Mouse (Mus musculus): ENCODE data around the gene Nfyb.

Gene Nfyb

DNA sequence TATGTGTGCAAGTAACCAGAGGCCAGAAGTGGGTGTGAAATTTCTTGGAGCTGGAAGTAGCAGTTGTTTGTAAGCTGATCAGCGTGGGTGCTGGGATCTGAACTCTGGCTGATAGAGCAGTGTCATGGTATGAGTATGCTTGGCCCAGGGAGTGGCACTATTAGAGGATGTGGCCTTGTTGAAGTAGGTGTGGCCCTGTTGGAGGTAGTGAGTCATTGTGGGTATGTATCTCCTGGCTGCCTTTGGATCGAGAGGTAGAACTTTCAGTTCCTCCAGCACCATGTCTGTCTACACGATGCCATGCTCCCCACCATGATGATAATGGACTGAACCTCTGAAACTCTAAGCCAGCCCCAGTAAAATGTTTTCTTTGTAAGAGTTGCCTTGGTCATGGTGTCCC is 16.4 kb upstream of the Nfyb start:
- in situ Hi-C loops (cut with MboI): no loop called here

- in situ Hi-C loops (cut with MboI): no loop called here
Observed at GRCm38 (mm10) chr10:82779831-82780230, 15.9 kb upstream of the Nfyb start.

- in situ Hi-C loops (cut with MboI): no loop called here
Observed at GRCm38 (mm10) chr10:82778791-82779549, 15.0 kb upstream of the Nfyb start.

- in situ Hi-C loops (cut with MboI): no loop called here
Observed at GRCm38 (mm10) chr10:82777886-82778285, 13.9 kb upstream of the Nfyb start.

DNA sequence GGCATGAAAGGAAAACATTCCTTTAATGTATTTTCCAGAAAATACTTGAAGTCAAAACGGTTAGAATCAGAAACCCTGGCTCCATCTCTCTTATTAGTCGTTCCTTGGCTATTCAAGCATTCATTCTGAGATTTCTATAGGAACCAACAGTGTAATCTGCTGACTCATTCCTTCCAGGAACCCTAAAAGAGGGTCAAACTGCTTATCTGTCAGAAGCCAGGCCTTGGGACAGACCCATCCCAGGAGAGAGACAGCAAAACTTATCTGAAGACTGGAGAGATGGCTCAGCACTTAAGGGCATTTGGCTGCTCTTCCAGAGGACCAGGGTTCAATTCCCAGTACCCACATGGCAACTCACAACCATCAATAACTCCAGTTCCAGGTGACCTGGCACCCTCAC is 13.1 kb upstream of the Nfyb start:
- in situ Hi-C loops (cut with MboI): no loop called here

- in situ Hi-C loops (cut with MboI): no loop called here
Observed at GRCm38 (mm10) chr10:82774841-82775240, 10.9 kb upstream of the Nfyb start.

DNA sequence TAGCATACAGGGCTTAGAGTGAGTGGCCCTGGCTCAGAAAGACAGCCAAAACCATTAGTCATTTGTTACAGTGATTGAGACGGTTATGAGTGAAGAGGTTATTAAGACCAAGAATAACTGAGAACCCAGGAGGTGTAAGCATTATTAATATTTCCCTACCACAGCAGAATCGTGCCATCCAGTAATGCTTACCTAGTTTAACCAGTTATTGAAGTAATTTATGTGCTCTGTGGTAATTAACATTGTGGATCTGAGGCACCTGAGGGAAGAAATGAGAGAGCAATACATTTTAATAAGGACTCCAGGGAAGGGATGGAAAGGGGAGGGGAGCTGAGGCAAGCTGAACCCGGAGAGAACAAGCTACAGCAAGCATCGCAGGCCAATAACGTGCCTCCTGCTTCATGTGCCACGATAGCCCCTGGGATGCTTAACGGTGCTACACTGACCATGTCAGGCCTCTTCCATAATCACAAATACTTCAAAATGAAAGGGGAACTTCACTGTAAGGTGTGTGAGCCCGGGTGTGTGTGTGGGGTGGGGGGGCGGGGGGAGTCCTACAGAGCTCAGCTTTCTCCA is 7.7 kb upstream of the Nfyb start:
- in situ Hi-C loops (cut with MboI): no loop called here

GRCm38 (mm10) chr10:82770713-82771112 is 6.8 kb upstream of the Nfyb start:
- in situ Hi-C loops (cut with MboI): no loop called here

DNA sequence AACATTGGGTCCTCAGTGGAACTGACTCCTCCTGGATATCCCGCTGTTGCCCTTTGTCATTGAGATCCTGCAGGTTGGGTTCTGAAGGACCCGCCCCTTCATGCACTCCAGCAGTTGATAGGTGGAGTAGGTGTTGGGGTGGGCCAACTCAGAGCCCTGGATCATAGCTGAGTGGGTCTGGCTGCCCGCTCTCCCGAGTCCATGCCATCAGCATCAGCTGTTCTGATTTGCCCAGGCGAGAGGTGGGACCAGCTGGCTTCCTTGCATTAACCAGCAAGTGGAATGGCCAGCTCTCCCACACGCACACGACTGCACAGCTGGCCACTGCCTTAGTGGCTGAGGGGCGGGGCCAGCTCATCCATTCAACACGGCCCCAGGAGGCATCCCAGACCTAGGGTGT is 5.0 kb upstream of the Nfyb start:
- in situ Hi-C loops (cut with MboI): no loop called here

DNA sequence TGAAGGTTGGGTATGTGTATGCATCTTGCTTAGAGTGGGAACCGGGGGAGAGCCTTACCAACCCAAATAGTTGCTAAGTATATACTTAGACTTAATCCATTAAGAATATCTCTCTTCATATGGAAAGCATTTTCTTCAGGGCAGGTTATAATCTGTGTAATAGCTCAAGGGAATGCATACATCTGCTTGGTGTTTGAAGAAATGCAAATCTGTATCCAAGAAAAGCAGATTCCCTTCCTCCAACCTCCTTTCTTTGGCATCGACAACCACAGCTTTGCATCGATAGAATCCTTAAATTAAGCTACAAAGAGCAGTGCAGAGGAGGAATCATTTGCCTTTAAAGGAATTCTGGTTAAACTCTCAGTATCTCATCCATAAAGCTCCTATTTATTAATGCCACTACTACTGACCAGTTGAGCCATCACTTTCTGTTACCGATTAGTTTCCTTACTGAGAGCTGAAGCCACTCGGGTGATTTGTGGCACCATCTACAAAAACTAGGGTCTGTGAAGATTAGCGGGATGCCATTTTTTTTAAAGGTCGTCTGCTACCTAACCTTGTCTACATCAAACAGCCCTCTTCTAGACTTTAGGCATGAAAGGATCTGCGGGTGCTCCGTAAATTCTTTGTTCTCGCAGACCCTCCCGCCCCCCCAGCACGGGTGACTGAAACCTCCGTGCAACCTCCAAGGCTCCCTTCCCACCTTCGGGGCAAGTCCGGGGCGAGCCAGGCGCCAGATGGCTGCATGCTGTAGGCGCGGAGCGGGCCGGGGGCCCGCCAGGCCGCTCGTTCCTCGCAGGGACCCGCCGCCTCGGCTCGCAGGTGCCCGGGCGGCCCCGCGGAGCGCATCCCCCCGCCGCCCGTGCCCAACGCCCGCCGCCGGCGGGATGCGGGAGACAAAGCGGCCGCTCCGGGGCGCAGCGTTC is 925 bp downstream of the Nfyb start:
- in situ Hi-C loops (cut with MboI): no loop called here

- in situ Hi-C loops (cut with MboI): no loop called here
Observed at GRCm38 (mm10) chr10:82761037-82761811, 2.7 kb downstream of the Nfyb start.

- in situ Hi-C loops (cut with MboI): no loop called here
Observed at GRCm38 (mm10) chr10:82759706-82760105, 4.2 kb downstream of the Nfyb start.

DNA sequence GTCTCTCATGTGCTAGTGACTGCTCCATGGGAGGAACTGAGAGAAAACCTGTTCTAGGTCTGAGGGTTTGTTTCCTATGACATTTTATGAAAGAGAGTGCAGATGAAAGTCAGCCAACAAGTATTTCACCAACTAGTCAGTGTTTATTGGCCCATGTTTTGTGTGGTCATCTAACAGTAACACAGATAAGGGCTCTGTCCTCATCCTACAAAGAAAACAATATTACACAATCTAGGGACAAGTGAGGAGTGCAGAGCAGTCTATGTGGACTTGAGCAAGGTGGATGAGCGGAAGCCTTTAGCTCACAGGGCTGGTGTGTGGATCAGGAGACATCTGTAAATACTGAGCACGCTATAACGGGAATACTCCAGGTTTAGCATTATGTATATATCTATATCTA is 5.1 kb downstream of the Nfyb start:
- in situ Hi-C loops (cut with MboI): no loop called here

DNA sequence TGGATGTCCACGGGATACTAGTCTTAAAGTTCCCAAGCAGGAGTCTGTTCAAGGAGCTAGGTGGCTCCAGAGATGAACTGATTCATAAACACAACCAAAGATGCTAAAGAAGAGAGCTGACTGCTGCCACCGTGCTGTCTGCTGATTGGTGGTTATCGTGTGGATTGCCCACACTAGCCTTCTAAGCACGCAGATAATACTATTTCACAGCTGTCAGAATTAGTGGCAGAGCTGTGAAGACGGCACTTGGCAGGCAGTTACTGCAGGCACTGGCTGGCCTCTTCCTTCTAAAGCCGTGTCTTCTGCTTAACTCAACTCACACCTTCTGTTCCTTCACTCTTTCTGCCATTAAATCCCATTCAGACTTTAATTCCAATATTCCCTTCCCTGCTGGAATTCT is 5.6 kb downstream of the Nfyb start:
- in situ Hi-C loops (cut with MboI): no loop called here

- in situ Hi-C loops (cut with MboI): no loop called here
Observed at GRCm38 (mm10) chr10:82757341-82757740, 6.6 kb downstream of the Nfyb start.

DNA sequence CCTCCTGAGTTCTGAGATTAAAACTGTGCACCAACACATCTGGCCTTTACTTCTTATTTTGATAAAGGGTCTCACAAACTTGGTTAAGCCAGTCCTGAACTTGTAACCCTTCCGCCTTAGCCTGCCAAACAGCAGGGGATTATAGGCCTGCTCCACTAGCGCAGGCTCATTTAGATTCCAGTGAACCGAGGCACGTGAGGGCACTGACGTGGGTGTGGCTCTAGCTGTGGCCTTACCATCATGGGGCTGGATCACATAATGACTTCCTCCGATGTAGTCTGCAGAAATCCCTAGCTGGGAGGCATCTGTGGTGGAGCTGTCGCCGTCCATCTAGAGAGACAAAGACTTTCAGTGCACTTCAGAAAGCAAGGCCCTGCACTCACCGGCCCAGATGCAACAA is 7.5 kb downstream of the Nfyb start:
- in situ Hi-C loops (cut with MboI): no loop called here

GRCm38 (mm10) chr10:82755213-82755890 is 8.6 kb downstream of the Nfyb start:
- in situ Hi-C loops (cut with MboI): no loop called here

- in situ Hi-C loops (cut with MboI): no loop called here
Observed at GRCm38 (mm10) chr10:82754642-82755041, 9.3 kb downstream of the Nfyb start.

DNA sequence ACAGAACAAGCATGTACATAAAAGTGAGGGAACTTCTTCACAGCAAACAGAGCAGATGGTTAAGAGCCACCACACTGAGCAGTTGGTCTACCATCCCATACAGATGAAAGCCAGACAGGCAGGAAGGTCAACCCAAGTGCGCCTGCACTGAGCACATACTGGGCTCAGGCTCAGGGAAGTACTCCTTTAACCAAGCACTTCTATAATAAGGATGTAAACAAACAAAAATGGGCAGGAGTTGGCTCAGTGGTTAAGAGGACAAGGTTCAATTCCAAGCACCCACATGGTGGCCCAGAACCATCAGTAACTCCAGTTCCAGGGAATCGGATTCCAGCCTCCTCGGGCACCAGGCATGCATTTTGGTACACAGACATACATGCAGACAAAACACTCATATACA is 11.0 kb downstream of the Nfyb start:
- in situ Hi-C loops (cut with MboI): no loop called here

GRCm38 (mm10) chr10:82750778-82751177 is 13.2 kb downstream of the Nfyb start:
- in situ Hi-C loops (cut with MboI): no loop called here
